Mouse (Mus musculus) brown adipose tissue, adult 24 weeks (tissue): ENCODE measurements at regions not wholly inside any gene's neighbourhood (a gene's known extent, or its start where the extent isn't known, plus 50 kb on each side); places are given as distances from the start of the nearest gene placed in this dataset.

Source experiments
- H3K27ac ChIP-seq: fragments of 200-500 bp; replicated peaks from 2 replicates; pipeline ENCODE4 v1.5.1; 2012; ENCODE audit warnings: low read depth, mild to moderate bottlenecking, low read length
- H3K4me1 ChIP-seq: fragments of 200-500 bp; 2 replicates; pipeline ENCODE4 v1.6.1; 2012; ENCODE audit warnings: low read length, mixed read lengths; ENCODE audit not compliant: control insufficient read depth, insufficient read depth, insufficient read length
- H3K4me3 ChIP-seq: fragments of 200-500 bp; 2 replicates; pipeline ENCODE4 v1.5.1; 2012; ENCODE audit warnings: low read depth, mild to moderate bottlenecking, low read length, moderate library complexity; ENCODE audit not compliant: insufficient read depth

DNA sequence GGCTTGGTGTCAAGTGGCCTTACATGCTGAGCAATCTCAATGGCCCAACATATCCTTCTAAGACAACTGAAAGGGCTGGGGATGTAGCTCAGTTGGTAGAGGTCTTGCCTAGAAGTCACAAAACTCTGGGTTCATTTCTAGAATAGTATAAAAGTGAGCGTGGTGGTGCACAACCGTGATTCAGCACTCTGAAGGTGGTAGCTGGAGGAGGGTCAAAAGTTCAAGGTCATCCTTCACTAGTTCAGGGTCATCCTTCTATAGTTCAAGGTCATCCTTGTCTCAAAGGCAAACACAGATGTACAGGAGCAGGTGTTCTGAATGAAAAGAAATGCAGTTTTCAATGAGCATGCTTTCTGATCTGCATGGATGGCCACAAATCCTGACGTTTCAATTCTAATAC is 101.5 kb upstream of the Marcks start:
- H3K27ac ChIP-seq = no peak overlapping the region
- H3K4me3 ChIP-seq = no peak overlapping the region
- H3K4me1 ChIP-seq = peaks cover 9% of the 10 kb centered on the region; the same call in 1 of the 2 replicates

GRCm38 (mm10) chr10:37236001-37236822 is 97.5 kb upstream of the Marcks start:
- H3K4me1 ChIP-seq = peaks cover 27% of the 10 kb centered on the region
- peak overlapping the region; percentile 75 for H3K27ac ChIP-seq
- no peak overlapping the region for H3K4me3 ChIP-seq

- no peak overlapping the region for H3K4me3 ChIP-seq
- H3K4me1 ChIP-seq = peaks cover 31% of the 10 kb centered on the region
- H3K27ac ChIP-seq = peak overlapping the region; percentile 47
Observed at GRCm38 (mm10) chr10:37231936-37232556, 93.3 kb upstream of the Marcks start.

- Histone ChIP-seq H3K4me1 (peaks cover 25% of the 10 kb centered on the region), H3K4me3 (no peak overlapping the region), H3K27ac (no peak overlapping the region)
Observed at GRCm38 (mm10) chr10:37231159-37231558, 92.4 kb upstream of the Marcks start.

- Histone ChIP-seq H3K27ac (peak overlapping the region; percentile 87), H3K4me1 (peaks cover 7% of the 10 kb centered on the region; the same call in 1 of the 2 replicates), H3K4me3 (no peak overlapping the region)
Observed at GRCm38 (mm10) chr10:37227889-37228288, 89.2 kb upstream of the Marcks start.

DNA sequence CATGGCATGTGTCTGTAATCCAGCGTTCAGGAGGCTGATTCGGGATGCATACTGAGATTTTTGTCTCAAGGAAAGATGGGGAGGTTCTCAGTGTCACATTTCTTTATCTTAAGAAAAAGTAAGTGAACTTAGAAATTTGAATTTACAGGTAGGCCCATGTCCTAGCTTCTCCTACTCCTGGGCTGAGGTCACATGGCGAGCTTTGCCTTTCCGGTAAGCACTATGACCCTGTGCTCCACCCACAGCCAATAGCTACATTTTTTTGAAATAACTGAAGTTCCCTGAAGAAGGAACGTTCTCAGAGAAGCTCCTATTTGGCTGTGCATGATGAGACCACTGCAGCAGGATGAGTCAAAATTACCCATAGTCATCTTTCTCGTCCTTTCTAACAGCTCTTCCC is 83.0 kb upstream of the Marcks start:
- no peak overlapping the region for H3K4me3 ChIP-seq
- peaks cover 10% of the 10 kb centered on the region for H3K4me1 ChIP-seq
- H3K27ac ChIP-seq = no peak overlapping the region

GRCm38 (mm10) chr10:37220434-37220833 is 81.7 kb upstream of the Marcks start:
- Histone ChIP-seq H3K4me1 (peaks cover 10% of the 10 kb centered on the region), H3K4me3 (no peak overlapping the region), H3K27ac (no peak overlapping the region; the same call in 1 of the 2 replicates)

DNA sequence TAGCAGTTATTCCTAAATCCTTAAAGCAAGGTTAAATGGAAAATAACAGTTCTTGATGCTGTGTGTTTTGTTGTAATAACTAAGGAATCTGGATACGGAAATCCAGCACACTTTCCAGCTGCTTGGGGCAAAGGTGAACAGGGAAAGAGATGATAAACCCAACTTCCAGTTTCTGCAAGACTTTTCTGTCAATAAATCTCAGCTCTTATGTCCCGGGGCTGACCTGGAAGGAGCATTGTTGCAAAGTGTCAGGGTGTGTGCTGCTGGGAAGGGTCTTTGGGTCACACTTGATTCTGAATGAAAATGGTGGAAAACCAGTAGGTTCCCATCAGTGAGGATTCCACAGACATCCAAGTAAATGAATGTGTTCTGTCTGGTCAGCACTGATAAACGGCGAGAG is 81.2 kb upstream of the Marcks start:
- no peak overlapping the region for H3K4me3 ChIP-seq

DNA sequence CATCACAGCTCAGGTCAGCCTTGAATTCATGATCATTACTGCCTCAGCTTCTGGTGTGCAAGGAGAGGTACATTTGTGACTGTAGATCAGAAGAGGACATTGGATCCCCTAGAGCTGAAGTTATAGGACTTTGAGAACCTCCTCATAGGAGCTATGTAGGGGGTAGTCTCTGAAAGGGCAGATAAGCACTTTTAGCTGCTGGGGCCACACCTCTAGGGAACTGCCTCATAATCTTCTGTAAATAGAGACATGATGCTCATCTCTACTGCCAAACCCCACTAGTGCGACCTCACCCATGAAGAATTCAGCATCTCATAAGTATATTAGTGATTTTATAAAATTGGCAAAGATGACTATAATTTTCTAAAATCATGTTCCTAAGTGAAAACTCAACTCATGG is 80.7 kb upstream of the Marcks start:
- Histone ChIP-seq H3K4me1 (peaks cover 10% of the 10 kb centered on the region), H3K4me3 (no peak overlapping the region), H3K27ac (no peak overlapping the region)

More for the DNA sequence above, 81.2 kb upstream of the Marcks start:
- H3K4me1 ChIP-seq = peaks cover 10% of the 10 kb centered on the region
- H3K27ac ChIP-seq = peak overlapping the region; percentile 49

DNA sequence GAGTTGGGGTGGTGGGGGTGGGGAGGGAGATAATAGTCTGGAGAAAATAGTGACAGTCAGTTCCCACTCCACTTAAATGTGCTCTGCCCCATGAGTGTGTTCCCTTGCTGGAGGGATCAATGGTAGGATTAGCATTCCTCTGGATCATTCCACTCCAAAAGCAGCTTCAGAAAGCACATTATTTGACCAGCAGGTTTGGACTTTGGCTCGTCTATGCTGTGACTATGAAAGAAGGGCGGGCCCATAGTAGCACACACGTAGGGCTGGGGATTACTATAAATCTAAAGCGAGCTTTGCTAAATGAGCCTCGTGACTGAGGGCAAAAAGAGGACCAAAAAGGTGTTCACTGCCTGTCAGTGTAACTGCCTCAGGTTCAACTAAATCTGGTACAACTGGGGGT is 75.9 kb upstream of the Marcks start:
- Histone ChIP-seq H3K27ac (no peak overlapping the region), H3K4me3 (no peak overlapping the region), H3K4me1 (peaks cover 2% of the 10 kb centered on the region; the same call in 1 of the 2 replicates)

DNA sequence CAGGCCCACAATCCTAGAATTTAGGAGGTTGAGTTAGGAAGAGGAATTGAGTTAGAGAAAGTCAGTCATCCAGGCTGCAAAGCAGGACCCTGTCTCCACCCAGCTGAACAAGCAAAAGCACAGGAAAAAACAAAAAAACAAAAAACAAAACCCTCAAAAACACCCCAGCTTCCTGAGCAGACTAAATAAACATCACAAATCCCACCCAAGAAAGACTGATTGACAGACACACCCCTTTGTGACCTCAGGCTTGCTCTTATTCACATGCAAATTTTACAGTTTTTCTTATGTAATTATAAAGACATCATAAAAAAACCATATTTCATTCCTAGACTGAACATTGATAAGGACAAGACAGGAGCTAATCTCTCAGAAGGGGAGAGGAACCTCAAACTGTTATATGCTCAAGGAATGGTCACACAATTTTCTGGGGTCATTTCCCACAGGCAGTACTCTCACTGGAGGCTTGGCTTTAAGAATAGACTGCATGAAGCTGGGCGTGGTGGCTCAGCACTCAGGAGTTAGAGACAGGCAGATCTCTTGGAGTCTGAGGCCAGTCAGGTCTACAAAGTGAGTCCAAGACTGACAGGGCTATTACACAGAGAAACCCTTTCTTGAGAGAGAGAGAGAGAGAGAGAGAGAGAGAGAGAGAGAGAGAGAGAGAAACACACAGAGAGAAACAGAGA is 73.8 kb upstream of the Marcks start:
- Histone ChIP-seq H3K4me1 (no peaks in the 10 kb centered on the region), H3K4me3 (no peak overlapping the region), H3K27ac (no peak overlapping the region)

DNA sequence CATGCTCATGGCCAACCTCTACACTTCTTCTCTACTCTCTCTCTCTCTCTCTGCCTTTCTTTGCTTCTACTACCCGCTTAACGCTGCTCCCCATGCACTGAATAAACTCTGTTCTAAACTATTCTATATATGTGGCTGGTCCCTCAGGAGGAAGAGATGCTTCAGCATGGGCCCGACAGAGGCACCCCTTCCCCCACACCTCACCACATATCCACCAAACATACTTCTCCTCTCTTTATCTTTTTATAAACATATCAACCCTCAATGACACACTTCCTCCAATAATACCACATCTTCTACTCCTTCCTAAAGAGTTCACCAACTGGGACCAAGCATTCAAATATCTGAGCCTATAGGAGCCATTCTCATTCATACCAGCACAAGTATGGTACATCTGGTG is 72.6 kb upstream of the Marcks start:
- no peaks in the 10 kb centered on the region for H3K4me1 ChIP-seq
- H3K27ac ChIP-seq = no peak overlapping the region
- no peak overlapping the region for H3K4me3 ChIP-seq

- Histone ChIP-seq H3K4me3 (no peak overlapping the region), H3K4me1 (no peaks in the 10 kb centered on the region), H3K27ac (no peak overlapping the region)
Observed at GRCm38 (mm10) chr10:37210223-37210622, 71.5 kb upstream of the Marcks start.

DNA sequence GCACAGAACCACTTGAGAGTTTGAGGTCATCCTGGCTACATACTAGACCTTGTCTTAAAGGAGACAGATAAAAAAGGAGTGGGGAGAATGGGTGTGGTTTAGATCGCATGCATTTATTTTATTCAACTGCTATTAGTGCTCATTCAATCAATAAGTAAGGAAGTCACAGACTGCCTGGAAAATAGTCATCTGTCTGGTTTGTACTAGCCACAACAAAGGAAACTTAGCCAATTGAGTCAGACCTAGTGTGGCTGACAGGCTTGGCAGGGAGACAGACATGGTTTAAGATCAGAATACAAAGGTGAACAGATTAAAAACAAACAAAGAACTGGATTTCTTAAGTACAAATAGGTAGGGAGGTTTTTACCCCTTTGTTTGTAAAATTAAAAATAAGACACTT is 68.3 kb upstream of the Marcks start:
- Histone ChIP-seq H3K4me1 (no peaks in the 10 kb centered on the region), H3K27ac (0 out of 2 replicates have a peak overlapping the region, but pooled peaks have one; percentile 3), H3K4me3 (no peak overlapping the region)

GRCm38 (mm10) chr10:37206546-37206945 is 67.8 kb upstream of the Marcks start:
- H3K27ac ChIP-seq = 0 out of 2 replicates have a peak overlapping the region, but pooled peaks have one; percentile 3
- H3K4me3 ChIP-seq = no peak overlapping the region
- no peaks in the 10 kb centered on the region for H3K4me1 ChIP-seq
